Mouse (Mus musculus) hindbrain, embryonic 14.5 days (tissue): ENCODE data around the gene Ifit1bl1. TPM values are rescaled to one million over a fixed set of nuclear protein-coding genes. Genes with fewer than 3 reads are reported as not detected.
"Not testable (repeated sequence)": the region's sequence is repeated elsewhere in the genome, so short reads cannot be mapped to it uniquely, and the experiment has no call there.

Experiments
- ATAC-seq: fragments of 200-750 bp; cut with Nextera tagmentation; 2 replicates; pipeline ENCODE4 v1.8.0; 2017; ENCODE audit warnings: moderate number of reproducible peaks, mild to moderate bottlenecking, moderate TSS enrichment, moderate library complexity; ENCODE audit not compliant: low FRiP score
- DNase-seq: peaks from one replicate; pipeline ENCODE4 v3.0.0-alpha.2; 2015; ENCODE audit warnings: low spot score
- H3K27ac ChIP-seq: fragments of 300-500 bp; sonication (generic); 2 replicates; pipeline ENCODE4 v1.5.1; 2014; ENCODE audit warnings: mild to moderate bottlenecking, moderate library complexity
- H3K27me3 ChIP-seq: fragments of 300-500 bp; sonication (generic); 2 replicates; pipeline ENCODE4 v1.6.1; 2014; ENCODE audit warnings: mild to moderate bottlenecking, low read length, mixed read lengths; ENCODE audit not compliant: control insufficient read depth, insufficient read depth
- H3K36me3 ChIP-seq: fragments of 300-500 bp; sonication (generic); replicated peaks from 2 replicates; pipeline ENCODE4 v1.6.1; 2014; ENCODE audit not compliant: control insufficient read depth, insufficient read depth
- H3K4me1 ChIP-seq: fragments of 300-500 bp; sonication (generic); replicated peaks from 2 replicates; pipeline ENCODE4 v1.6.1; 2014; ENCODE audit warnings: antibody characterized with exemption, low read length, mixed read lengths; ENCODE audit not compliant: control insufficient read depth, insufficient read depth
- H3K4me2 ChIP-seq: fragments of 300-500 bp; sonication (generic); replicated peaks from 2 replicates; pipeline ENCODE4 v1.6.1; 2014; ENCODE audit warnings: mild to moderate bottlenecking, moderate library complexity
- H3K4me3 ChIP-seq: fragments of 300-500 bp; sonication (generic); replicated peaks from 2 replicates; pipeline ENCODE4 v1.5.1; 2014; ENCODE audit warnings: mild to moderate bottlenecking, low read length
- H3K9ac ChIP-seq: fragments of 300-500 bp; sonication (generic); 2 replicates; pipeline ENCODE4 v1.6.1; 2014
- H3K9me3 ChIP-seq: fragments of 300-500 bp; sonication (generic); 2 replicates; pipeline ENCODE4 v1.6.1; 2016; ENCODE audit warnings: low read length; ENCODE audit not compliant: control insufficient read depth
- WGBS: fragments of 180-500 bp; shearing (Covaris S2); extraction: QIAGEN DNeasy Blood & Tissue Kit; methylation state at CpG from one replicate; pipeline ENCODE4 v1.1.7; 2014; 5-methylcytosine and 5-hydroxymethylcytosine counted together
- polyA plus RNA-seq: library from polyadenylated mRNA; unstranded; fragments of >200 nt; fragmentation: Nextera tagmentation; extraction: Ambion mirVana; gene quantifications from 2 replicates; pipeline ENCODE4 v1.2.1, GENCODE M21; 2014

The Ifit1bl1 gene
- polyA plus RNA-seq, 1 experiment from 2014 or later: 1.4 TPM

DNA sequence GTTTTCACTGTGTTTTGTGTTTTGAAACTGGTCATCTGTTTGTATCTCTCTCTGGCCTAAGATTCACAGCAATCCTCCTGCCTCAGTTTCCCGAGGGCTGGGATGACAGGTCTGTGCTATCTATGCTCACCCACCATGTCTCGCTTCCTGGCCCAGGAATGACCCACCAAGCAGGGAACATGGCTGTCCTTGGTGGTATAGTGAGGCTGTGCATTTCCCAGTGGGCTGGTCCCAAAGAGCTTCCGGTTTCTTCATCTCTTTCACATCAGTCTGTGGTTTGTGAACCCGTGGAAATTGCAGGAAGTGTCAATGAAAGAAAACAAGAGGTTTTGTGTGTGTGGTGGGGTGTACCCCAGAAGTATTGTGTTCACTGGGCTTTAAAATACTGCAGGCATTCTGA lies 22.9 kb upstream of the Ifit1bl1 start:
- Histone ChIP-seq H3K4me2 (no peak overlapping the region), H3K27ac (no peak overlapping the region), H3K27me3 (no peaks in the 10 kb centered on the region), H3K9ac (no peak overlapping the region), H3K9me3 (no peaks in the 10 kb centered on the region), H3K4me1 (no peaks in the 10 kb centered on the region), H3K4me3 (no peak overlapping the region), H3K36me3 (no peaks in the 10 kb centered on the region)
- no peak for DNase-seq
- WGBS: 86% methylated on average over 4 of the region's 4 CpGs
- no peak for ATAC-seq

DNA sequence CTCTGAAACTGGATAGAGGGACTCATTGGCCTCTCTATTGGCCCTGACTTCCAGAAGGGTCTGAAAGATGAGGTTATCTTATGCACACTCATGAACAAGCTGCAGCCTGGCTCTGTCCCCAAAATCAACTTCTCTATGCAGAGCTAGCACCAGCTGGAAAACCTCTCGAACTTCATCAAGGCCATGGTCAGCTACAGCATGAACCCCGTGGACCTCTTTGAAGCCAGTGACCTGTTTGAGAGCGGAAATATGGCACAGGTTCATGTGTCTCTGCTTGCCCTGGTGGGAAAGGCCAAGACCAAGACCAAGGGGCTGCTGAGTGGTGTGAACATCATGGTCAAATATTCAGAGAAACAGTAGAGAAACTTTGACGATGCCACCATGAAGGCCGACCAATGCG lies 22.0 kb upstream of the Ifit1bl1 start:
- no peaks in the 10 kb centered on the region for H3K36me3 ChIP-seq

DNA sequence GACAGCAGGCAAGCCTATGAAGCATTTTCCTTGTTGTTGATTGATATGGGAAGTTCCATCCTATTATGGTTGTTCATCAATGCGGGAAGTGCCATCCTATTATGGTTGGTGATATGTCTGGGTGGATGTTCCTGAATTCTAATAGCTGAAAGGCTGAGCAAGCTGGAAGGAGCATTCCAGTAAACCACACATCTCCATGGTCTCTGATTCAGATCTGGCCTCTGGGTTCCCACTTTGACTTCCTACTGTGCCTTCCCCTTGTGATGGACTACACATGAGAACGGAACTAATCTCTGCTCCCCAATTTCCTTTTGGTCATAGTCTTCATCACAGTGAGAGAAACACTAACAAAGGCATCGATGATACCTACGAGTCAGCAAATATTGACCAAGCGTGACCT lies 19.1 kb upstream of the Ifit1bl1 start:
- H3K36me3 ChIP-seq: no peaks in the 10 kb centered on the region
- no peak overlapping the region for H3K4me2 ChIP-seq
- no peaks in the 10 kb centered on the region for H3K27me3 ChIP-seq
- no peak overlapping the region for H3K4me3 ChIP-seq
- H3K4me1 ChIP-seq: no peaks in the 10 kb centered on the region
- no peak overlapping the region for H3K9ac ChIP-seq
- ATAC-seq: no peak
- no peak for DNase-seq
- H3K27ac ChIP-seq: no peak overlapping the region
- no peaks in the 10 kb centered on the region for H3K9me3 ChIP-seq
- 96% methylated on average over 5 of the region's 5 CpGs for WGBS

More for the DNA sequence above, 22.0 kb upstream of the Ifit1bl1 start:
- Histone ChIP-seq H3K27me3 (no peaks in the 10 kb centered on the region), H3K4me3 (no peak overlapping the region), H3K4me2 (no peak overlapping the region), H3K9ac (no peak overlapping the region), H3K27ac (no peak overlapping the region), H3K4me1 (no peaks in the 10 kb centered on the region), H3K9me3 (no peaks in the 10 kb centered on the region)
- no peak for DNase-seq
- ATAC-seq: no peak
- 98% methylated on average over 6 of the region's 6 CpGs for WGBS

DNA sequence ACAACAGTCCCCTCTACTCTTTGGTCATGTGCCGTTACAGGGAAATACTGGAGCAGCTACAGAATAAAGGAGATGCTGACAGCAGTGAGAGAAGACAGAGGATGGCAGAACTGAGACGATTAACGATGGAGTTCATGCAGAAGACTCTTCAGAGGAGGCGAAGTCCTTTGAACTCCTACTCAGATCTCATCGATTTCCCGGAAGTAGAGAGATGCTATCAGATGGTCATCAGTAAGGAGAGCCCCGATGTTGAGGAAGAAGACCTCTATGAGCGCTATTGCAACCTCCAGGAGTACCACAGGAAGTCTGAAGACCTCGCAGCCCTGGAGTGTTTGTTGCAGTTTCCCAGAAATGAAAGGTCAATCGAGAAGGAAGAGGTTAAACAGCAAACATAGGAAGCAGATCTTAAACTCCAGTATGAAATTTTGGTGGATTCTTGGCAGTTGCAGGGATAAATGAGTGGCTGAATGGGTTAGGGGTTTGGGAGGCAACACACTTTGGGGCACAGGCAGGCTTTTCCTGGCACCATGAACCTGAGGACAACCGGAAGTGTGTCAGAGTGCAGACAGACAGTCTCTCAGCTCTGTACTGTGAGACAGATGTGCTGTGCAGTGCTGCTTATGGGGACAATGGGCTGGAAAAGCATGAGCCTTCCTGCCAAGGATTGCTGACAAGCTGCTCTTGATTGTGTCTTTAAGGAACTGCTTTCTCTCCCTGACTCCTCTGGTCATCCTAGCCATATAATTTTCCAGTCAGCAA lies 10.7 kb upstream of the Ifit1bl1 start:
- 85% methylated on average over 5 of the region's 11 CpGs for WGBS

DNA sequence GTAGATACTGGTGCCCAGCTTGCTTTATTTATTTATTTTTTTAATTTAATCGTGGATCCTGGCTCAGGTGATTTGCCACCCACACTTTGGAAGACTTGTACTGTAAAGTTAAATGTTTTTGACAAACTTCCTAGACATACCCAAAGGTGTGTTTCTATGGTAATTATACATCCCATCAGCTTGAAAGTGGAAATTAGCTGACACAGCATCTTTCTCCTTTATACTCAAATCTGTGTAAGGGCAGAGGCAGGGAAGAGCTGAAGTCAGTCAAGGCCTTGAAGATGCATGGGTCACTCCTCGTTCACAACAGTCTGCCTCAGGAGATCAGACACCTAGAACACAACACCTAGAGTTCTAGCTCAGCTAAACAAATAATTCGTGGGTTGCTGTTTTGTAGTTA lies 8.4 kb upstream of the Ifit1bl1 start:
- not testable (repeated sequence) for H3K27me3 ChIP-seq, H3K9me3 ChIP-seq, H3K4me3 ChIP-seq, H3K4me1 ChIP-seq, H3K4me2 ChIP-seq, H3K36me3 ChIP-seq, ATAC-seq, H3K9ac ChIP-seq, H3K27ac ChIP-seq, DNase-seq
- 78% methylated on average over 3 of the region's 3 CpGs for WGBS

More for the DNA sequence above, 10.7 kb upstream of the Ifit1bl1 start:
- H3K36me3 ChIP-seq, H3K27me3 ChIP-seq, ATAC-seq, H3K9me3 ChIP-seq, DNase-seq, H3K4me3 ChIP-seq, H3K27ac ChIP-seq, H3K9ac ChIP-seq, H3K4me1 ChIP-seq, H3K4me2 ChIP-seq: not testable (repeated sequence)

DNA sequence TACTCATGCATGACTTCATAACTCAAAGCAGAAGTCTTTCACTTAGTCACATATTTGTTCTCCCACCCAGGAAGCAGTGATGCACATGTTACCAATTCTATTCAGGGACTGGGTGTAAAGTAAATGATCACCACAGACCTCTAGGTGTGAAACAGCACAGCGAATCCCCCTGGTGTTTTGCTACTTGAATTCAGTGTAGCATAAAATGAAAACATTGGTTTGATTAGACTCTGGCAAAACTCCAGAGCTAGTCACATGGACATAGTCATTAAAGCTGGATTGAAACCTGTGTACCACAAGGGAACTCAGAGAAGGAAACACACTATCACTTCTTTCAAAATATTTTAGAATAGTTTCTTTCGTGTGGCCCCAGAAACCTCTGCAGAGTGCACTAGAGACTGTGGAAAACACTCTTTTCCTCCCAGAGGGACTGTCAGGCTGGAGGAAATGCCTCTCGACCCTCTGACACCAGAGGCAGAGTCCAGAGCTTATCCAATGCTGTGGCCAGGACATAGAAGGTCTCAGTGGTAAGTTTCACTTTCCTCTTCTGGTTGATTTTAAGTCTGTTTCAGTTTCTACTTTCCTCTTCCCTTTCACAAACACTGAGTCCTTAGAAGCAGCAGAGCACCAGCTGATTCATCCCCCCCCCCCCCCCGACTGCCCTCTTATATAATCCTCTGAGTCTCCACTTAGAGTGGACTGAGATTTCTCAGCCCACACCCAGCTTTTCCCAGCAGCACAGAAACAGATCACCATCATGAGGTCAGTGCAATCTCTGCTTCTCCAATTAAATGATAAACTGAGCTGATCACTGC lies 5.7 kb upstream of the Ifit1bl1 start, which contains the start of gene Ifit3b:
Ifit3b (plus strand) TSS at position 734 of the 815 bp plus-strand sequence.
- not testable (repeated sequence) for H3K27ac ChIP-seq, H3K4me2 ChIP-seq, H3K9me3 ChIP-seq, H3K36me3 ChIP-seq, H3K27me3 ChIP-seq, H3K4me3 ChIP-seq, H3K9ac ChIP-seq, H3K4me1 ChIP-seq
- 64% methylated on average over 4 of the region's 4 CpGs for WGBS
- ATAC-seq: peak; percentile 49; the same call in 1 of the 2 replicates
- peak; percentile 50 for DNase-seq

DNA sequence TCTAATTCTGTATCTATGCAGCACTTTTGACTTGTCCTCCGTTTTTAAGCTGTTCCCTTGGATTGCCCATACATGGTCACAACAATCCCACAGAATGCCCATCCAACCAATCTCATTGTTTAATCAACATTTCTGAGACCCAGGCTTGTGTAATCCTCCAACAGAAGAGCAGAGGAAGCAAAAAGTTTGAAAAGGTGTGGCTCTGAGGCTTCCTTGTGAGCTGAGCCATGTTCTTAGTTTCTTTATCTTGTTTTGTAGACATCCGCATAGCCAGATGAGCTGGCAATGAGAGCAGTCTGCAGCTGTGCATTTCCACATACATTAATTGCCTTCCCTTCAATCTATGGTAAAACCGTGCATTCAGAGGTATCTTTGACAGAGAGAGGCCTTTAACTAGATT lies 3.7 kb upstream of the Ifit1bl1 start:
- Histone ChIP-seq H3K4me1 (no peaks in the 10 kb centered on the region), H3K4me3 (no peak overlapping the region), H3K9ac (no peak overlapping the region), H3K36me3 (no peaks in the 10 kb centered on the region), H3K9me3 (no peaks in the 10 kb centered on the region), H3K27me3 (no peaks in the 10 kb centered on the region), H3K27ac (no peak overlapping the region), H3K4me2 (no peak overlapping the region)
- ATAC-seq: no peak
- WGBS: 91% methylated on average over 3 of the region's 3 CpGs
- DNase-seq: no peak

DNA sequence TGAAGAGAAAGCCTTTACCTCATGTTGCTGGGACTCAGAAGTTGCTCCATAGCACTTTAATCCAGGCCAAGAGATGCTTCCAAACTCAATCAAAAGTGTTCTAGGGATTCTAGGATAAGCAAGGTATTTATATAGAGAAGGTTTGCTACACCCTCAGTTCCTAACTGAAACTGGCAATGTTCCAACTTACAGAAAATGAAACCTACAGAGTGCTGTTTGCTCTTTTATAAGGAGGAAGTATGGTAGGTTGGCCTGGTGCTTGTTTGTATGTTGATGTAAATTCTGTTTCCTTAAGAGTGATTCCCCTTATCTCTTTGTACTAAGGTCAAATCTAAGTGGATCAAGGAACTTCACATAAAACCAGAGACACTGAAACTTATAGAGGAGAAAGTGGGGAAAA lies 2.5 kb downstream of the Ifit1bl1 start:
- not testable (repeated sequence) for H3K4me3 ChIP-seq, H3K4me2 ChIP-seq, H3K27ac ChIP-seq, DNase-seq, H3K36me3 ChIP-seq, H3K9me3 ChIP-seq, H3K27me3 ChIP-seq, ATAC-seq, H3K4me1 ChIP-seq, H3K9ac ChIP-seq

DNA sequence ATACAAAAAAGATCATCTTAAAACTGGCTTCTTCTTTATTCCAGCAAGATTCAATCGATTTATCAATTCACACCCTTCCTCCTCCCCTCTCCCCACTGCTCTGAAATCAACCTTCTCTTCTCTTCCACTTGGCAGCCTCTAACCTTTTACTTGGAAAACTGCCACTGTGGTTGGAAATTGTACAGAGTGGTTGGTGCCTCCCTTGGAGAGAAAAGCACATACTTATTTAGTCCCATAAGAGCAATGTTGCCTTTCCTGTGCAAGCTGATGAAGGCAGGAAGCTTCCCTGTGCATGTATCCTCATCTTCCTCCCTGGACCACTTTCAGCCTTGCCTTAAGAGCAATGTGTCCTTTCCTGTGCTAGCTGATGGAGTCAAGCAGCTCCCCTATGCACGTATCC lies 3.4 kb downstream of the Ifit1bl1 start:
- ATAC-seq (no peak), DNase-seq (peak; percentile 61)
- Histone ChIP-seq H3K4me2 (no peak overlapping the region), H3K4me3 (no peak overlapping the region), H3K9ac (no peak overlapping the region), H3K27me3 (no peaks in the 10 kb centered on the region), H3K36me3 (no peaks in the 10 kb centered on the region), H3K4me1 (no peaks in the 10 kb centered on the region), H3K27ac (no peak overlapping the region), H3K9me3 (no peaks in the 10 kb centered on the region)
- 85% methylated on average over 2 of the region's 2 CpGs for WGBS
